Mouse (Mus musculus): ENCODE measurements around the gene Sart1. TPM values are rescaled to one million over a fixed set of nuclear protein-coding genes. Genes with fewer than 3 reads are reported as not detected.
A peak's percentile ranks its signal among the peaks of the same experiment; 100 is the strongest.
"Not testable (repeated sequence)": the region's sequence is repeated elsewhere in the genome, so short reads cannot be mapped to it uniquely, and the experiment has no call there.

Gene Sart1
- total RNA-seq, 2 experiments from 2014 or later = 29.0 to 36.5 TPM

DNA sequence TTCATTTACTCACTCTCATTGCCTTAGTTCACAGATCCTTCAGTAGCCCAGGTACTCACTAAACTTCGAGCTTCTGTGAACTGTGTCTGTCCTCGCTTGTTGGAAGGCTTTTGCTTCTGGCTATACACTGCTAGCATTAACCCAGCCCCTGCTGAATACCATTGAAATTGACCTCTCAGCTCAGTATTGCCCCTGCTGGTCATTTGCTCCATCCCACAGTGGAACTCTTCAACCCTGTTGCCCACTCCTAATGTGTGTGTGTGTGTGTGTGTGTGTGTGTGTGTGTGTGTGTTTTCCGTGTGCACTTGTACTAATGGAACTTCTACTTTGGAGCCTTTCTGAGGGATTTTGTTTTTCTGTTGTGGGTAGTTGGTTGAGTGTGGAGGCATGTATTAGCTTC lies 17.6 kb downstream of the Sart1 start:
- DNase-seq = no peak

DNA sequence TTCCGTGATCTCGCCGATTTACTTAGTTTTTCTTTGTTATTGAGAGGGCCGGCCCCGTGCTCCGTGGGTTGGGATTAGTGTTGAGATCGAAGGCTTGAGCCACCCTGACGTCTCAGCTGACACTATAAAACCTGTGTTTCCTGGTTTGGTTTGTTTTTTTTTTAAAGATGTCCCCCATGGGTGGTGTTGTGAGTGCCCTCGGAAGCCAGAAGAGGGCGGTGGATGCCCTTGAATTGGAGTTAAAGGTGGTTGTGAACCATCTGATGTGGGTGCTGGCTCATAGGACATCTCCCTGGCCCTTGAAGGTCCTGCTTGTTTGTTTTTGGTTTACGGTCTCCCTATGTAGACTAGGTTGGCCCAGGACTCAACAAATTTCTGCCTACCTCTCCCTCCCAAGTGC lies 21.0 kb downstream of the Sart1 start:
- no peak for DNase-seq

DNA sequence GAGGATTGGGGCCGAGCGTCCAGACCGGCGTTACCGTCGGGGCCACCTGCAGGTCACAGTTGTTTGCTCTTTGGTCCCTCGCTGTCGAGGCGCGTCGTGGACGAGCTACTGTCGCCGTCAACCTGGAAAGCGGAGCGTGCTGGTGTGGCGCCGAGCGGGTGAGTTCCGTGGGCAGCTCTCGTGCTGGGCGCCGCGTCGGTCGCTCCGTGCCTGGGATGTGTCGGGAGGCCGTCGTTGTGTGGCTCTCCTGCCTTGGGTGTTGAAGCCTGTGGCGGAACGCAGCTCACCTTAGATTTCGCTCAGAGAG lies 21.5 kb downstream of the Sart1 start, which contains the start of gene Banf1:
Banf1 (minus strand) TSS at position 116 of the 307 bp plus-strand sequence.
- DNase-seq = no peak

DNA sequence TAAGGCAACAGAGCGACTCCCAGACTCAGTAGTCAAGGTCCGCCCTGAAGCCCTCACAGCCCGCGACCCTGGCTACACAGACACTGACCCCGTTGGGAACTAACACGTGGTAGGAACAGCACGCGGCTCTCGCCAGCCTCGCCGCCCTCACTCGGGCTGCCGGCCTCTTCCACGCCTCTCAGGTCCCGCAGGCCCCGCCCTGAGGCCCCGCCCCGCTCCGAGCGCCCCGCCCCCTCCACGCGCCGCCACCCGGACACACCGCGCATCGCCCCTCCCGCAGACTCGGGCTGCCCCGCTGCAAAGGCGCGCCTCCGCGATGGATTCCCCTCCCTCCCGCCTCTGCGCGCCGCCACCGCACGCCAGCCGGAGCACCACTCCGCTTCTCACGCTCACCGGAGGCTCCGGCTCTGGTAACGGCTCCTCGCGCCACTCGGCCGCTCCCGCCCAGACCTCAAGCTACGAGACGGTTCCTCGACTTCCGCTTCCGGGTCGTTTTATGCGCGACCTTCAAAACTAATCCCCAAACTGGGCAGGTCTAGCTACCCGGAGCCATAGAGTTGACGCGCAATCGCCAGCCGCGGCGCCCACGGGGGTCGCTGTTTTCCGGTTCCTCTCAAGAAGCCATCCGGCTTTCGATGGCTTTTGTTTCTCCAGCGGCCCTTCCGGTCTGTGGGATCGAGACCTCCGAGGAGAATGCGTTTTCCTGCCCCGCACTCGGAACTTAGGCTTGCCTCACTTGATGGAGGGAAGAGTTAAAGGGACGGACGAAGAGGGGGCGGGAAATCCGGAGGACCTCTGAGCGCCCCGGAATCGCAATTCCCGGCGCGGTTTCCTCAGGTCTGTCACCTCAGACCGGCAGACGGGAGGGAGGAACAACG lies 22.1 kb downstream of the Sart1 start, which contains the start of gene Eif1ad:
Eif1ad (plus strand) TSS at position 567 of the 878 bp plus-strand sequence.
- peak; percentile 93 for DNase-seq

DNA sequence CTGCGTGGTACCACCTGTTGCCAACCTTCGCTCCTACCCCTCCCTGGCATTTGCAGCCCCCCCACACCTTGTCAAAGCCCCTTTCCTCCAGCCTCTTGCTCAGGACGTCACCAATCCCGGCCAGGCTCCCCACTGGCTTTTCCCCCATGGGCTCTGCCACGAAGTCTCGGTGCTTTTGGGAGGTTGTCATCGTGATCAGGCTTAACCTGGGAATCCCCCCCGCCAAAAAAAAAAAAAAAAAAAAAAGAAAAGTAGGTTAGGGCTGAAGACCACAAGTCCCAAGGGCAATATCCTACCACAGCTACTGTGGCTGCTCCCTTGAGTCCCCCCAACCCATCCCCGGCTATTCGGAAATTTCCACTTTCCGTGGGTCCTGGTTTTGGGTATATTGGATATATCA lies 22.8 kb downstream of the Sart1 start:
- DNase-seq = no peak

DNA sequence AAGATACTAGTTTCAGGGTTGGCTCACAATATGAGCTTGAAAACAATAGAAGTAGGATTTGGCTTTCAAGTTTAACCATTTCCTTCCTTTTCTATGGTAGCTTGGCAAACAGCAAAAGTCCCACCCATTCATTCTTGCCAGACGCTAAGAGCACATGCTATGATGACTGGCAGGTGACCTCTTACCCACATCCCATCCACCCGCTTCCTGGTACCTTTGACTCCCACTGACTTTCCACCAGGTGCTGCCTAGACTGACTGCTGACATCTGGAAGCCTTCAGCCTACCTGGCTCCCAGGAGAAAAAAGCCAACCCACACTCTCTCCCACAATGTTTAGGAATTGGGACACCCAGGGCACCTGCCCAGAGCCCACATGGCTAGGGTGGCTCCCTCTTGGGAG lies 24.4 kb downstream of the Sart1 start:
- no peak for DNase-seq

DNA sequence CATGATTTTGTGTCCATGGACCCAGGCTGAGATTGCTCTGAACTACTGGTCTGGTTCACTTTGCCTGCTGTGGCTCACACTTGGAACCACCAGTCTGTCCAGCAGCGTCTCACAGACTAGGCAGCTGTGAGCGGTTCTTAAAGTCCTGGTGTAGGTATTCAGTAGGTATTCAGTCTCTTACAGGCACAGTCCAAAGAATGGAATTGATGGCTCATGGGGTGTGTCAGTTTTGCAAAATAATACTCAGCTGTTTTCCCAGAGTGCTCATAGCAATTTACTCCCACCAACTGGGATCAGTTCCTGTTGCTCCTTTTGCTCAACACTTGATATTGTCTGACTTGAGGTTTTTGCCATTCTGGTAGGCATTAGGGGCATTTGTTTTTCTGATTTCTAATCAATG lies 26.3 kb downstream of the Sart1 start:
- no peak for DNase-seq

DNA sequence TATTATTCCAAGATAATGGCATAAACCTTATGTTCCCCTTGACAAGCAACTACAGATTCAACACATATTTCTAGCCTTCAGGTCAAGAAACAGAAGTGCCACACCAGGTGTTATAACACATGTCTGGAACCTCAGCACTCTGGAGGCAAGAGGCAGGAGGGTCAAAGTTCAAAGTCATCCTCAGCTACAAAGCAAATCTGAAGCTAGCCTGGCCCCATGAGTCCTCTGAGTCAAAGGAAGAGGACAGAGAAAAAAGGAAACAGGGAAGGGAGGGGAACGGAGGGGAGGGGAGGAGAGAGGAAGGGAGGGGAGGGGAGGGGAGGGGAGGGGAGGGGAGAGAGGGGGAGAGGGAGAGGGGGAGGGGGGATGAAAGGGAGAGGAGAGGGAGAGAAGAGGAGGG lies 32.4 kb downstream of the Sart1 start:
- DNase-seq = no peak

DNA sequence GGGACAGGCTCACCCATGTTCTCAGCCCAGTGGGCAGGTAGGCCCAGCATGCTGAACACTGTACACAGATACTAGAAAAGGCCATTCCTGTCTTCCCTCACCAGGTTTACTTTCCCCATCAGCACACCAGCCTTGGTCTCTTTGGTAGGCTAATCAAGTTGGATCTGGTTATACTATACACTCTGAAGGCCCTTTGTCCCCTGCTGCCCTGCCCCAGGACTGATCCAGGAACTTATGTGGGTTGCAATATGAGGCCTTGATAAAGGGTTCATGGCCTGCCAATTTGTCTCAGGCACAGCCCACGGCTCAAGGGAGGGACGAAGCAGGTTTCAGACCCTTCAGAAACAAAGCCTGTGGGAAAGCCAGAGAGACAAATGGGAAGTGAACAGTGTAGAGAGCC lies 34.9 kb downstream of the Sart1 start:
- DNase-seq = no peak

DNA sequence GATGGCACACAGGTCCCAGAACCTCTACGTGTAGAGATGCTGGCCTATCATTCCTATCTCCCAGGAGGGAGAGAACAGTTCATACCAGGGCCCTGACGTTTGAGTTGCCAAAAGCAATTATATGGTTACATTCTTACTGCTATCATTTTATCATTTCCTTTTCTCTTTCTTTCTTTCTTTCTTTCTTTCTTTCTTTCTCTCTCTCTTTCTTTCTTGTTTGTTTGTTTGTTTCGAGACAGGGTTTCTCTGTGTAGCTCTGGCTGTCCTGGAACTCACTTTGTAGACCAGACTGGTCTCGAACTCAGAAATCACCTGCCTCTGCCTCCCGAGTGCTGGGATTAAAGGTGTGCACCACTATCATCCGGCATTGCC lies 39.0 kb downstream of the Sart1 start, which contains the start of gene Cst6:
Cst6 (minus strand) TSS at position 73 of the 372 bp plus-strand sequence.
- not testable (repeated sequence) for DNase-seq

DNA sequence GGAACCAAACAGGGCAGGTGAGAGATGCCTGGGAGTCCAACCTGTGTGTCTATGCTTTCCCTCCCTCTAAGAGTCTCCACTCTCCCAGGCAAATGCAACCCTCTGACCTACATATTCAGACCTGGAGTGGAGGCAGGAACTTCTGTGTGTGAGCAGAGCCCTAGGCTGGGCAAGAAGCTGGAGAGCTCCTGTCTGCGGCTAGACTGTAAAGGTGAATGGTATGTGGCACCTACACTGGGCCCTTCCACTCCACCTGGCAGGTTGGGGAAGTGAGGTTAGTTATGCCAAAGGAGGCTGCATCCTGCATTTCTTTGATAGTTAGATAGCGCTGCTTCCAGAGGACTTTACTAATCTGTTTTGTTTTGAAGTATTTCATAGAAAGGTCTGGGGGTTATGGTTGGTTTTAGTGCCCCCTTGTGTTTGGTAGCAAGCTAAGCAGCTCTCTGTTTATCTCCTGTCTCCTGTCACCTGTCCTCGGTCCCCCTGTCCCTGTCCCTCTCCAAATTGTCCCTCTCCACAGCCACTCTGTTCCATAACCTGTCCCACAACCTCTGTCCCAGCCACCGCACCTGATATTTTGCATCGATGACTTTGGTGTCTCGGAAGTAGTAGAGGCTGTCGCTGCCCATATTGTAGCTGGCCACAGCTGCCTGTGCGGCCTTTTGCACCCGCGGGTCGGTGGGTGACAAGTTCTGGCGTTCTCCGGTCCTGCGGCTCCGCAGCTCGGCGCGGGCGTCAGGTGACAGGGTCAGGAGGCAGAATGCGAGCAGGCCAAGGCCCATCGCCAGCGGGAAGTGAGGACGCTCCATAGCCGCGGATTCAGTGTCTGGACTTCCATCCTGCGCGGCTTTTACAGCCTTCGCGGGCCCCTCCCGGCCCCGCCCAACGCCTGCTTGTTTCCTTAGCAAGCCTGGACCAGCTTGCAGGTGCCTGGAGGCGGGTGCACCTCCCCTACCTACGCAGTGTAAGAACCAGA lies 39.7 kb downstream of the Sart1 start:
- no peak for DNase-seq

DNA sequence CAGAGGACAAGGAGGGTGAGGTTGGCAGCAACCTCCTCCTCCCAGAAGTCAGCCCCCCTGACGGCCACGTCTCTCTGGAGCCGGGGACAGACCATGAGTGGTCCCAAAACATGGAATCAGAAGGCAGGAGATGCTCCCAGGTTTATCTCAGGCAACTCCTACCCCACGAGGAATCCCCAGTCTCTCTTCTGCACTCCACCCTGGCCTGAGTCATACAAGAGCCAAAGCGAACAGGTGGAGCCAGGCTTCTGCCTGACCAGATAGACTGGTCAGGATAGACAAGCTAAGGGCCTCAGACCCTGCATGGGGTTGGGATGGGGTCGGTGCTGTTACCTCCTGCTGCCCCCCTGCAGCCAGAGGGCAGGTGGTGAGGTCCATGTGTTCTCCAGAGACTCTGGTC lies 40.4 kb downstream of the Sart1 start:
- DNase-seq = no peak

DNA sequence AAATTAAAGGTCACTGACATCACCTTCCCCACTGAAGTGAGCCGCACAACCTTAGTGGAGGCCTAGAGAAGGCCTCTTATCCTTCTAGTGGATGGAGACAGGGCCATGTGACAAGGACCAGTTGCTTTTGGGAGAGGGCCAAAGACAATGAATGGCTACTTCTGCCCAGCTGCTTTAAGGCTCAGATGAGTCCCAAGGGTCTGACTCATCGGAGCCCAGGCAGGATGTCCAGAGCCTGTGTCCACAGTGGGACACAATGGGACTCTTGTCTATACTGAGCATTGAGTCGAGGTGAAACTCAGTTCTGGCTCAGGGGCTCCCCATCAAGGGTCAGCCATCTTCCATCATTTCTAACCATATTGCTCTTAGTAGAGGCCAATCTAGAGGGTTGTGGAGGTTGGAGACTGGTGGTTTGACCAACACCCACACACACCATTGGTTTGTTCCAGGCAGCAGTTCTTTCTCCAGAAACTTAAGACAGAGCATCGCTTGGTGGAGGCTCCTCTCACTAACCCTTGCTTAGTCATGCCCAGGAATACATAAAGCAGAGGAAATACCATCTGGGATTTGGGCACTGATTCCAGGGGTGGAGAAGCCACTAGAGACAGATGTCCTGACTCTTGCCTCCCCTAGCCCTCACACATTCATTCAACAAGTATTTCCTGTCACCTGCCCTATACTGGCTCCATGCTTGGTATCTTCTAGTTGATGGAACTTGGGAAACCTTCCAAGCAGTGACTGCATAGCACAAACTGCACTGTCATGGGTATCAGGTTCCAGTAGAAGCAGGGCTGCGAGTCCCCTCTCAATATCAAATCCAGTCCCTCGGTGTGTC lies 43.0 kb downstream of the Sart1 start:
- peak; percentile 33 for DNase-seq

DNA sequence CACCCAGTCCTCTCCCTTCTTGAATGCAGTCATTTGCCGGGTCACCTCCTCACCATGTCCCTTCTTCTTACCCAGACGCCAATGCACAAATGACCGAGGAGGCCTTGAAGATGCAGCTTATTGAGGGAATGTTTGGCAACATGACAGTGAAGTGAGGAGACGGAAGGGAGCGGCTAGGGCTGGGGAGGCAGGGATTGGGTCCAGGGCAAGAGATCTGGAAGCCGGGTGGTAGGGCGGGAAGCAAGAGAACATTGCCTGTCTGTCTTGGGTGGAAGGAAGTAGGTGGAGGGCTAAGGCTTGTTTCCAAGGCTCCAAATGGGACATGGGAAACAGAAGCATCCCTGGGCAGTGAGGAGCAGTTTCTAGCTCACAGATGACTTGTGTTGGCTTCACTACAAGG lies 47.1 kb downstream of the Sart1 start:
- DNase-seq = no peak

DNA sequence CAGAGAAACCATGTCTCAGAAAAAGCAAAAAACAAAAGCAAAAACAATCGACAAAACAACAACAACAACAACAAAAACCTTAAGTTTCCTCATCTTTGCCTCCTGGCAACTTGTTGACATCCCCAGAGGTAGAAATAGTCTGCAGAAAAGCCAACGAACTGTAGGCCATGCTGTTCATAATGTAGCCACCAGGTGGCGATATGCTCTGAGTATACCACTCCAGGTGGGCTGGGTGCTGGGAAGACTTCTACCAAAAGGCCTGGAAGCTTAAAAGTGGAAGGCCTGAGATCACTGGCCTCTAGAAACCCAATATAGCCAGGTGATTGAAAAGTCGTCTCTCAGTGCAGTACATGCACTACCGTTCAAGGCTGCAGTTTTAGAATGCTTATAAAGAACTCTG lies 50.5 kb downstream of the Sart1 start:
- peak; percentile 66 for DNase-seq

DNA sequence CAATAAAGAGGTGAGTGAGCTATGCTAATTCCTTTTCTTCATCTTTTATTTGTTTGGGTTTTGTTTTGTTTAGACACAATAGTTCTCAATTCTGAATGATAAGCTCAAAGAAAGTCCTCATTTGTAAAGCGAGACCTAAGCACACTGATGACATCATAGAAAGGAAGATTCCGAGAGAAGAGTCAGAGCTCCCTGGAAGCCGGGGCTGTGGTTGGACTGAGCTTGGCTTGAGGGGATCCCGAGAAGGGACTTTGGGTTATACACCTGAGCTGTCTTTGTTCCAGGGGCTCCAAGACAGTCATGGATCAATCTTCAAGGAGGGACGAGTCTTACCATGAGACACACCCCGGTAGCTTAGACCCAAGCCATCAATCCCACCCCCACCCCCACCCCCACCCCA lies 53.1 kb downstream of the Sart1 start, which contains the start of gene Catsper1:
Catsper1 (plus strand) TSS at position 301 of the 400 bp plus-strand sequence.
- DNase-seq = no peak

DNA sequence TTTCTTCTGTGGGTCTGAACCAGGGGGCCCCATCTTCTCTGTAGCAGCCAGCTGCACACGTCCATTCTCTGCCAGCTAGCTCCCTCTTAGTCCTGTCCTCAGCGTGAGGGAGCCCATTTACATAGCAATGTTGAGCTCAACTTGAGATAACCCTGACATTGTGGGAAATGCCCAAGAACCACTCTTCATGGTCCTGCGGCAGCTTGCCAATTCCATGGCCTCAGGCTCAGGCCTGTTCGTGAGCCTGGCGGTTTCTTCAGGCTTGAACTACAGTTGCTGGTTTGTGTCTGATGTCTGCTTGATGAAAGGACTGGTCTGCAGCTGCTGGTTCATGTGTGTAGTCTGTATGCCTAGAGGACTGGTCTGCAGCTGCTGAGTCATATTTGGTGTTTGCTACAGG lies 53.8 kb downstream of the Sart1 start:
- no peak for DNase-seq

DNA sequence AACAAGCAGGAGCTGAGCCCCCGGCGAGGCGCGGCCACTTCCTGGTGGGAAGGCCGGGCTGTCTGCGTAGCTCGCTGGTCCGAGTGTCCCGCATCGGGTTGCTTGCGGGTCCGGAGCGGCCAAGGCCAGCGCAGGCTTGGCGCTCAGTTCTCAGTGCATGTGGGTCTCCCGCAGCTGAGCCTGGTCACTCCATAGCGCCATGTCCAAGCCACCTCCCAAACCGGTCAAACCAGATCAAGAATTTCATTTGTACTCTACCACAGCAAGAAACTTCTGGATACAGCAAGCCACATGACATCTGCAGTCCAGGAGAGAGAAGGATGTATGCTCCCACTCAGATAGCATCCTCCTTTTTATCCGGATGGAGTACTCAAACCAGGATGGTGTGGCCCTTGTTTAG lies 60.5 kb downstream of the Sart1 start:
- DNase-seq = no peak
